Mouse (Mus musculus) adrenal gland, postnatal 14 days (tissue): ENCODE measurements around the gene Zmpste24. TPM values are rescaled to one million over a fixed set of nuclear protein-coding genes. Genes with fewer than 3 reads are reported as not detected.
"Not testable (repeated sequence)": the region's sequence is repeated elsewhere in the genome, so short reads cannot be mapped to it uniquely, and the experiment has no call there.

Source experiments
- DNase-seq: peaks from one replicate; pipeline ENCODE4 v3.0.0; 2021; ENCODE audit warnings: mixed read lengths
- long read RNA-seq, 2 experiments: library from polyadenylated mRNA; stranded (forward); transcript quantifications; one replicate each; pipeline ENCODE4 v2.0.0; 2021
- total RNA-seq: library from RNA; stranded (reverse); gene quantifications from 2 replicates; pipeline ENCODE4 v1.2.3, GENCODE M21; 2021

Gene Zmpste24
- total RNA-seq, result 36.5 and 36.9 TPM in 2 replicates
- long read RNA-seq, experiment 1, transcript Zmpste24-201 (10 exons, 3,429 nt), result major isoform, 52 of 61 reads
- long read RNA-seq, experiment 1, partial matches to known transcripts, result 3 of 61 reads
- long read RNA-seq, experiment 1, other reads (novel, unspliced or antisense), result 6 of 61 reads
- long read RNA-seq, experiment 2, transcript Zmpste24-201 (10 exons, 3,429 nt), result major isoform, 42 of 45 reads
- long read RNA-seq, experiment 2, partial matches to known transcripts, result 1 of 45 reads
- long read RNA-seq, experiment 2, other reads (novel, unspliced or antisense), result 2 of 45 reads

DNA sequence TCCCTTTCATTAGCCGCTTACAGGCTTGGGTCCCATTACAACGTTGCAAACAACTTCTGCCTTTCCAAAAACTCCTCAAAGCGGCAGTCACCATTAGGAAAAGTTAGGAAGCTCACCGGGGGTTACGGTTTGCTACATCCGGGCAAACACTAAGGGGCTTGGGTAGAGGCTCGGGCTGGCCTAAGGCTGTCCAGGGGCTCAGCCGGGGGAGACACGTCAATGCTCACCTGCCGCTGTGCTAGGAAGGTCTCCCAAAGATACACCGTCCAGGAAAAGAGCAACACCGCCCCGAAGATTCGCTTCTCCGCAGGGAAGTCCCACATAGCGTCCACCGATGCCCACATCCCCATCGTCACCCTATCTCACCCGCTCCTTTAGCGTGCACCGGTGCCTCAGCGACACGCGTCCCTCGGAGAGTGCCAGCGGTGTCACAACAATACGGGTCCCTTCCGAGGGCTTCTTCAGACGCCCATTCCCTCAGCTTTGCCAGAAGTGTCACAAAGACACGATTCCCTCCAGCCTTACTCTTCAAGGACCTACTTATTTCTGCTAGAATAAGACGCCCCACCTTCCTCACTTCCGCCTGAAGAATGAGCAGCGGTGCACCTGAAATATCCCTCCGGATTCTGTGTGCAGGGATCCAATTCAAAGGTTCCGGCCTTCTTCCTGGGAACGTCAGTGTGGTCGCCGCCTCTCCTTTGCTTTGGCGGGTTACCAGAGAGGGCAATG is at the start of gene Zmpste24:
Gene Zmpste24, minus strand, starts transcription at position 592 of the 729 bp plus-strand sequence.
- DNase-seq, result peak; percentile 87

DNA sequence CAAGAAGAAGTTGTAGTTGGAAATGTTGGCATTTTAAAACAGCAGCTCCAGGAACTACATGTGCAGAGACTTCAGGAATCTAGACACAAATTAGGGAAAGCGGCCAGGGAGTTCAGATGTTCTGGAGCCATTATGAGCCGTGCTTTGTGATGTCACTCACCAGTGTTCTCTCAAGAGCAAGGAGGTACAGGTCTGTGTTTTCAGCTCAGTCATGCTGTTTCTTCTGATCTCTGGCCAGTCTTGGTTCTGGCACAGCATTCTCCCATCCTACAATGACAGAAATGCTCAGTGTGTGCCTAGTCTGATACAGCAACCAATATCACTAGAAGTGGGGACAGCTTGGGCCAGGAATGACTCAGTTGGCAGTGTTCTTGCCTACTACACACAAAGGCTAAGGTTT is 11.1 kb upstream of the Zmpste24 start, which contains the start of gene Tmco2:
Gene Tmco2, minus strand, starts transcription at position 101 of the 400 bp plus-strand sequence.
- DNase-seq, result no peak

DNA sequence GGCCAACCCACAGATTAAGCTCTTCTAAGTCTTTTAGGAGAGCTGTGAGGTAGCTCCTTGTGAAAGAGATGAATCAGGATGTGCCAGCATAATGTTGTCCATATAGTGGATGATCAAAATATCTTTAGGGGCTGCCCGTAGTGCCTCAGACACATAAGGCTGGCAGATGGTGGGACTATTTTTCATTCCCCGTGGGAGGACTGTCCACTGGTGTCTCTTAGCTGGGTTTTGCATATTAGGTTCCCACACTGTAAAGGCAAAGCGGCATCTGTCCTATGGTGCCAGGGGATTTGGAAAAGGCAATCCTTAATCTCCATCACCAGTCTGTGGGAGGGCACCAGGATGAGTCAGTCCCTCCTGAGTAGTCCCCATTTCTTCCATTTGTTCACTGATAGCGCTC is 5.3 kb upstream of the Zmpste24 start:
- DNase-seq, result no peak

DNA sequence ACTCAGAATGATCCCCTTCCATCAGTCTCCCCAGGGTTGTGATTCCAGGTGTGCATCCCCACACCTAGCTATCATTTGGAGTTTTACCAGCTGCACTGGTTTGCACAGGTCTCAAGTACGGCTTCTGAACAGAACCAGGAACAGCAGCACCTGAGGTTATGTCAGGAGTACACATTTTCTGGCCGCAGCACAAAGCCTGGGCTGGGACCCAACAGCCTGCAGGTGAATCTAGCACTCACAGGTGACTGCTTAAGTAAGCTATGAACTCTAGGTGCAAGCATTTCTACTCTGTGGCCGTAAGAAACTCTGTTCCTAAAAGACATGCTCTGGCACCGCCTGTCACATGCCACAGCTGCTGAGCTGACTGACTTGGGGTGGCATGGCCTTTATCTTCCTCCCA is 7.8 kb downstream of the Zmpste24 start:
- no peak for DNase-seq

DNA sequence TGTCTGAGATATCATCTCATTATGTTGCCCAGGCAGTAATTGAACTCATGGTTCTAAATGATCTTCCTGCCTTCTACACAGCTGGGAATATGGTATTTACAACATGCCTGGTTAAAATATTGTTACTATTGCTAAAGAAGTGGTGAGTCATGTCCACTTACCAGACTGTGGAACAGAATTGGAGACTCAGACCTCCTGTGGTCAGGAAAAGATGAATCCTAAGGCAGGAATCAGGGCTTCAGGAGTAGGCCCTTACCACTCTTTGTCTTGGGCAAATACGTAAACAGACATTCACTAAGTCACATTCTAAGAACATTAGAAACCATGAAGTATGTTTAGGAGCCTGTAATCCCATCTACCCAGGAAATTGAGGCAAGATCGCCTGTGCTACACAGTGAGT is 9.3 kb downstream of the Zmpste24 start:
- DNase-seq, result no peak

DNA sequence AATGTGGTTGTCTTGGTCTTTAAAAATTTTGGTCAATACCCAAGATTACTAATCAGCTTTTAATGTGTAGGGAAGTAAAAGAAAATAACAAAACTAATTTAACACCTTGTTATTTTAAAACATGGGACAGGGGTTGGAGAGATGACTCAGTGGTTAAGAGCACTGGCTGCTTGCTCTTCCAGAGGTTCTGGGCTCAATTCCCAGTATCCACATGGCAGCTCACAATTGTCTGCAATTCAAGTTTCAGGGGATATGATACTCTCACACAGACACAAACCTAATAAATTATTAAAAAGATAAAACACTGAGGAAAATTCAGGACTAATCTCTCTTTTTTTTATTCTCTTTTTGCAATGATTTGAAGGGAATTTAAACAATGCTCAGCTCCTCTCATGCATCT is 13.5 kb downstream of the Zmpste24 start:
- DNase-seq, result no peak

DNA sequence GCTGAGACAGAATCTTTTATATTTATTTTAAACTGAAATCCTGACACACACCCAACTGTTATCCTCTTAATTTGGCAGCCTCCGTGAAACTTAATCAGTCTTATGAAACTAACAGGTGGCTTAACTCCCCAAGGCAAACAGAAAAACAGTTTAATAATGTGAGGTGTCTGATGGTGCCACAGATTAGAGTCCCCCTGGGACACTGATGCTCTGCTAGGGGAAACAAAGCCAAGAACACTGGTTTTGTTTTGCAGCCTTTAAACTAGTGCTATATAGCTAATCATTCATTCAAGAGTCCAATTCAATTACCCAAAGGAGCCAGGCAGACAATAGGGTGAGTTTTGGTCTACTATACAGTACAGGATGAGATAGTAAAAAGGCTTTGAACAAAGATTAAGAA is 17.6 kb downstream of the Zmpste24 start:
- DNase-seq, result no peak

DNA sequence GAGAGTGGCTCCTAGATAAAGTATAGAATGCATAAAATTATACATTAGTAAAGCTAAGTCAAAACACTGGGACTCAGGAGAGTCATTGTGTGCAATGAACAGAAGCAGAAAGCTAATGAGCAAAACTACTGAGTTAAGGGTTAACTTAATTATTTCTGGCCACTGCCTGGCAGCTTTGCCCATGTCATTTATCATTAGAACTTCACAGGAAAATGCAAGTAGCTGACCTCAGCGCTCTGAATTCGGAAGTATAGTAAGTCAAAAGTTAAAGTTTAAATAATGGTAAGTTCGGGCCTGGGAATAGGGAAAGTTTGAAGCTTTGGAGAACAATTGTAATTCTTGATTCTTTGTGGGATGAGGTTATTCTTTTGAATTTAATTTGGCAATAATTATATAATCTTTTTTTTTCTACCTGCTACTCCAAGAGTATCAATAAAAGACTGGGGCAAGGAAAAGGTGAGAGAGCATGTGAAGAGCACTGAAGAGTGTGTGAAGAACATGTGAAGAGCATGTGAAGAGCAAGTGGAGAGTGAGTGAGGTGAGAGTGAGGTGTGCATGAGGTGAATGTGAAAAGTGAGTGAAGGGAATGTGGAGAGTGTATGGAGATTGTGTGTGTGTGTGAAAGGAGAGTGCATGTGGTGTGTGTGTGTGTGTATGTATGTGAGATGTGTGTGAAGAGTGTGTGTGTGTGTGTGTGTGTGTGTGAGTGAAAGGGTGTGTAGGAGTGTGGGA is 20.0 kb downstream of the Zmpste24 start:
- no peak for DNase-seq

DNA sequence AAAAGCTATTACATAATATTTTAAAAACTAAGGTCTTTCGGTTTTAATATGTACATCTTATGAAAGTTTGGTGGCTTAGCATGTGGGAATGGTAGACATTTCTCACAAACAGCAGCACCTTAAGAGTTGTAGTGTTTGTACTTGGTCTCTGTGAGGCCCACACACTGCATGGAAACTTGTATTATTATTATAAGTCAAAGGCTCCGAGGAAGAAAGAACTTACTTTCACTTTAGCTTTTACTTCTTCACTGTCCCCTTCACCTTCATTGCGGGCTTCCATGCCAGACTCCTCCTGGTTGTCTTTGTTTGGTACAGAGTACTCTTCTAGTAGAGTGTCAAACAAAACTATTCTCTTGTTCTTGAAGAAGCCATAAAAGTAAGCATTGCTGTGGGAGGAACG is 23.8 kb downstream of the Zmpste24 start:
- DNase-seq, result no peak

DNA sequence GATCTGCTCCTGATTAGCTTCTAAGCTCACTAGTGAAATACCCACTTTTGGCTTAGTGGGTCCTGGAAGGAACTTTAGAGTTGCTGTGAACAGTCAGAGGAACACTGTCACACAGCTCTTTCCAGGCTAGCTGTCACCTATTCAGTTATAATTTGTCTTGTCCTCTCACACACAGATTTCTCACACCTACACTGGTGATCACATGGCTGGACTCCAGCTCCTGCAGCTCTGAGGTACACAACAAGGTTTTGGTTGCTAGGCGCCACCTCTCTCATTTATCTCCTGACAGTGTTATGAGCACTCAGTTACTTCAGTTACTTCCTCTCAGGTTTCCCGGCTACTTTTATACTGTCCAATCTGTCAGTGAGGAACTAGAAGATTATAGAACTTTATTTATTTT is 32.7 kb downstream of the Zmpste24 start:
- DNase-seq, result no peak

DNA sequence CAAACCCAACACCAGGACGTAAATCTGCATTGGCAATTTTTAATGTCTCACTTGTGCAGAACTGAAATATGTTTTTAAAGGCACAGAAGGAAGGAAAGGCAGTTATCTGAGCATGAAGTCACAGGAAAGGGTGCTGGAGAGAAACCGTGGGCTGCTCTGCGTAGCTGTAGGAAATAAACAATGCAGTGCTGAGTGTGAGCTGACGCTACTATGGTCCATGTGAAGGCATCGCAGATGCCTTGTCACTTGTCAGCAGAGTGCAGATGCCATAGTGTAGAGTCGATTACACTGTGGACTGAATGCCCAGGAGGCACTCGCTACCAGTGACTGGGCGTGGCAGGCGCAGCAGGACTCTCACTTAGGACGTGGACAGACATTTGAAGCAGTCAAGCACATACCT is 38.8 kb downstream of the Zmpste24 start:
- DNase-seq, result not testable (repeated sequence)

DNA sequence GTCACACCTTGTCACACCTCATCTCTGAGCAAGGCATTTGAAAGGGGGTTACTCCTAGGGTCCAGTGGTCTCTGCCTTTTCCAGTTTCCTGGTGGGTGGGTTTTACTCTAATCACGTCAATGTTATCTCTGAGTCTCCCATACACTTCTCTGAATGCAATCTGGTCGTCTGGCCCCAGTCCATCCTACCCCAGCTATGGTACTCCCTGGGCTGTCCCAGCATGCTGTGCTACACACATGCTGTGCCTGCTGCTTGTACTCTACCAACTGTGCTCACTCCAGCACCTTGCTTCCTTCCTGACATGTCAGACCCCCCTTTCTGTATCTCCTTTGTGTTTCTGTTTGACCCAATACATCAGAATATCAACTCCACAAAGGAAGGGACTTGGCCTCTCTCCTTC is 41.0 kb downstream of the Zmpste24 start:
- DNase-seq, result no peak

DNA sequence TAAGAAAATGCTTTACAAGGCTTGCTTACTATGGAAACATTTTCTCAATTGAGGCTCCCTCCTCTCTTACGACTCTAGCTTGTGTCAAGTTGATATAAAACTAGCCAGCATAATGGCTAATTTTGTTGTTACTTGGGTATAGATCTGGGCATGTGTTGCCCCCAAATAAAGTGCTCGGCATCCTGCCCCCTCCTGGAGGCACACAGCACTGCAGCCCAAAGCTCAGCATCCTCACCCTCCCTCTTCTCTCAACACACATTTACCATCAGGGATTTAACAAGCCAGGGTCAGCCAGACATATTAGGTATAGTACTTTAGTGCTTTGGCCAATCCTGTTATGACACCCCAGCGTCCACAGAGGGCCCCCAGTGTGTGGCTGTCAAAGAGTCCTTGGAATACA is 41.7 kb downstream of the Zmpste24 start:
- DNase-seq, result no peak

DNA sequence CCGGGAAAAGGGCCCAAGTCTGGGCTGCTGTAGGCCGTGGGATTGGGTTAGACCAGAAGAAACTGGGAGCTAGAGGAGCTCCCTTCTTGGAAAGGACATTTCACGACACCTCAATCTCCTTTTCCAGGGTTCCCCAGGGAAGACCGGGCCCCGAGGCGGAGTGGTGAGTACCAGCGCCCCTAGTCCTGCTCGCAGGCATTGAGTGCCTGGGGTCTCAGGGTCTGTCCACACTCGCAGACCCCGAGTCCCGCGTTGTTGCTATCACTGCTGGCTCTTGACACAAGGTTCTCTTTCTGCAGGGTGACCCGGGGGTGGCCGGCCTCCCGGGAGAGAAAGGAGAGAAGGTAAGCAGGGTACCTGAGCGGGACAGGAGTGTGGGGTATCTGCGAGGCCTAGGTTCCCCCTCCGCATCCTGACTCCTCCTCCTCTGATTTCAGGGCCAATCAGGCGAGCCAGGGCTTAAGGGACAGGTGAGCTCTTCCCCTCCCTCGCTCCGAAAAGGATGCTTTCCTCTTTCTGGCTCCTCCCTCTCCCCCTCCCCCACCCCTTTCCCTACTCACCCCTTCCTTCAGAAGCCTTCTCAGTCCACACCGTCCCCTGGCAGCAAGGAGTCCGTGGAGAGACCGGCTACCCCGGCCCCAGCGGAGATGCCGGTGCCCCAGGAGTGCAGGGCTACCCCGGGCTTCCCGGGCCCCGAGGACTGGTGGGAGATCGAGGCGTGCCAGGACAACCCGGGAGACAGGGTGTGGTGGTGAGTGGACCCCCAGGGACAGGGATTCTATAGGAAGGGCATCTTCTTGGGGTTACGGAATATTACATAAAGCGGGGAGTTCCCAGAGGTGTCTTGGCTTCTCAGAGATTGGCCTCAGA is 45.4 kb downstream of the Zmpste24 start:
- DNase-seq, result no peak

DNA sequence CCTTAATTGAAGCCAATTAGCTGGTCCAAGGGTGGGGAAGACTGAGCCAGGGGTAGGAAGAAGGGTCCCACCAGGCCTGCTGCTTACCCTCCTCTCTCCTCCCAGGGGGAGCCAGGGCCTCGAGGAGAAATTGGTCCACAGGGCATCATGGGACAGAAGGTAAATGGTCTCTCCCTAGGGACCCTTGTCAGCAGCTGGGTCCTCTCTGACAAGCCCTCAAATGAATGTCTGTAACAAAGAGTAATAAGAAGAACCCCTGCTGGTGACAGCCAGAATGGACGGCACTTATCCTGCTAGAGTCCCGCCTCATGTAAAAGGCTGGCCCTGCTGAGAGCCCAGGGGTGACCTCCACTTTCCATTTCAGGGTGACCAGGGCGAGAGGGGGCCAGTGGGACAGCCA is 46.2 kb downstream of the Zmpste24 start:
- DNase-seq, result no peak

DNA sequence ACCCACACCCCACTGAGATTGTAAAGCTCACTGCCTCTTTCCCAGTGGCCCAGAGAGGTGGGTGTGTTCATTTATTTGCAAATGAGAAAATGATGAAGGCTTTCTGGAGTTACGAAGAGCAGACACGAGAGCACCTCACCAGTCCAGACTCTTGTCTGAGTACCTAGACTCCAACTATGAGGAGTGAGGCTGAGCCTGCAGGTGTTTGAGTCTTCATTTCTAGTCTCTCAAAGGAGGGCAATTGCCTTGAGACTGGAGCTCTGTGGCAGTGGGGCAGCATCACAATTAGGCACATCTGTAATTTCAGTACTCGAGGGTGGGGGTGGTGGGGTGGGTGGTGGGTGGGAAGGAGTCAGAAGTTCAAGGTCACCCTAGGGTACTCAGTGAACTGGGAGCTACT is 55.1 kb downstream of the Zmpste24 start:
- no peak for DNase-seq

DNA sequence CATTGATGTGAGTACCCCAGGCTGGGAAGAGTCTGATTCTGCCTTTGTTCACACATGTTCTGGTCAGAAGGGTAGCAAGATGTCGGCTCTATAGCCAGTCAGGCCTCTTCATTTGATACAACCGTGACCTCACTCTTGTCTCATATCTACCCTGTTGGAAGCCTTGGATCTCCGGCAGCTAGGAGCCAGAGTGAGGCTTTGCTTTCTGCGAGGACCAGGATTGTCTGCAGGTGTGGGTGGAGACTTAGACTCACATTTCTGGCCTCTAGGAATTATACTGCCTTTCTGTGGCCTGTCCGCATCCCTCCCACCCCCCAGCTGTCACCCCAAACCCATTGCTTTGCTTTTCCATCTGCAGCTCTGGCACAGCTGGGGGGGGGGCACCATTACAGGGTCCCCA is 55.6 kb downstream of the Zmpste24 start:
- no peak for DNase-seq

DNA sequence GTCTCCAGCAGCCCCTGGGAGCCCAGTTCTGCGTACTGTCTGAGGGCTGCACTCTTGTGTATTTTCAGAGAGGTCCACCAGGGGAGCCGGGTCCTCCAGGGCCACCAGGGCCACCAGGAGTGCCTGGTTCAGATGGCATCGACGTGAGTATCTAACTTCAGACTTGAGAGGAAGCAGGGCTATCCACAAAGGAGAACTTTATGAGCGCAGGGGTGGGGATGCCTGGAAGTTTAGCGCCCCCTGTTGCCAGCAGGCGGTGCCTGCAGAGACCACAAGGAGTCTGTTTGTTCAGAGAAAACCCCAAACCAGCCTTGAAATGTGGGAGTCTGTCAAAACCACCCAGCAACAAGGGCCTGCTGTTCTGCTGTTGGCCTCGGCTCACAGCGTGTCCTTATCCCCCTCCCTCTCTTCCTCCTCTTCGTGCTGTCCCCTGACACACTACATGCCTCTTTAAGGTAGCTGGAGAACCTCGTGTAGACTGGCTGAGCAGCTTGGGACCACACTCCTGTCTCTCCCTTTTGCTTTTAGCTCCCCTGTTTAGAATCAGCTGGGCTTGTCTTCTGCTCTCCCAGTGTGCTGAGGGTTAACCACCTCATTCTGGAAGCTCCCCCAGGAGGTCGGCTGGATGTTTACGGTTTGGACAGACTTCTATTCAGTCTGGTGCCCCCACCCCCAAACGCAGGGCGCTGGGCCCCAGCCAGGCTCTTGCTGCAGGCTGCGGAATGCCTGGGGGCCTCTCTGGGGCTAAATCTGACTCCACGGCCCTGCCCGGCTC is 57.0 kb downstream of the Zmpste24 start:
- peak; percentile 76 for DNase-seq

DNA sequence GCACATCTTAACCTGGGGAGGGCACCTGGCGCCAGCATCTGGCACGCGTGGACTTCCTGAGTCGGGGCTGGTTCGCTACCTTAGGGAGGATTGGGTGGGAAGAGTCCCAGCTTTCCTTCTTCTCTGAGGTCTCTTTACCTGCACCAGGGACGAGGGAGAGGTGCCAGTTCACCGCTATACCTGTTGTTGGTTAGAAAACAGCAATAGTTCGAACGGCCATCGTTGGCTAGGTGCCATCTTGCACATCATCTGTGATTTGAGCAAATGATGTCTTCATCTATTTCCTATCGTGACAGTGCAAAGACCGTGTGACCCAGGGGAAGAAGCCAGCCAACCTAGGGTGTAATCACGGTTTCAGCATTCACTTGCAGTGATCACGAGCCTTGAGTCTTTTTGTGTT is 57.7 kb downstream of the Zmpste24 start:
- DNase-seq, result no peak

DNA sequence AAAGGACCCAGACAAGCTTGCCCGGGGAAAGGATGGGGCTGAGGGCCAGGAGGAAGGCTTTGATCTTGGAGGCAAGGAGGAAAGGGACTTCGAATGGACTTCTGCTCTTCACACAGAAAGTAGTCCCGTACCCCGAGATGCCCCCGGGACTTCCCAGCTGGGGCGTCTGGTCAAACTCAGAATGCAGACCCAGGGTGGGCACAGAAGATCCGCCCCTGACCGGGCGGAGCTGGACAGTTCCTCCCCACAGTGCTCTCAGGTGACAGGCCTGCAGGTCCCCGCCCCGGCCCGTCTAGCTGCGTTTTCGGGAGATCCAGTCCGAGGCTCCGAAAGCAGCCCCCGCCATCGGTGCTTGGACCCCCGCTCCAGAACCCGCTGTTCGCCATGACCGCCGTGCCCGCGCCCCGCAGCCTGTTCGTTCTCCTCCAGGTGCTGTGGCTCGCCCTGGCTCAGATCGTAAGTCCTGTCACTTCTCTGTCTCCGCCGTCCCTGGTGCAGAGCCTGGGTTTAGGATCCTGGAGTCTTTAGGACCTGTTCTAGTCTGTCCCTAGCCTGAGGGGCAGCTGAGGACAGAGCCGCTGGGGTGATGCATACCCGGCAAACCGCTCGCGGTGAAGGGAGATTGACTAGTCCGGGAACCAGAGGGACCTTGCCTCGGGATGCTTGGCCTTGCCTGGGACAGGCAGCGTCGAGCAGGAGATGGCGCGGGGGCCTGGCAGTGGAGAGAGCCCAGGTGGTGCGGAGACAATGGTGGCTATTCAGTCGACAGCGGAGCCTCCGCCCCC is 58.5 kb downstream of the Zmpste24 start, which contains the start of gene Col9a2:
Gene Col9a2, plus strand, starts transcription at position 55 of the 785 bp plus-strand sequence.
- DNase-seq, result peak; percentile 44
